Mouse (Mus musculus) lung, postnatal 14 days (tissue): ENCODE data around the gene Gpr137.

Source experiments
- DNase-seq: peaks from one replicate; pipeline ENCODE4 v3.0.0; 2021

The Gpr137 gene

GRCm38 (mm10) chr19:6940396-6941351 lies 1.6 kb downstream of the Gpr137 start:
- DNase-seq, result no peak

- DNase-seq, result no peak
These were observed 2.9 kb downstream of the Gpr137 start for GRCm38 (mm10) chr19:6939106-6940002.

GRCm38 (mm10) chr19:6937541-6938465 lies 4.5 kb downstream of the Gpr137 start:
- no peak for DNase-seq

- no peak for DNase-seq
These were observed 6.0 kb downstream of the Gpr137 start for GRCm38 (mm10) chr19:6936299-6936698.

- DNase-seq, result no peak
These were observed 7.9 kb downstream of the Gpr137 start, which contains the start of gene Kcnk4 for GRCm38 (mm10) chr19:6934195-6934977. Gene Kcnk4, minus strand, starts transcription at chr19:6934515.

GRCm38 (mm10) chr19:6933436-6934194 lies 8.7 kb downstream of the Gpr137 start:
- no peak for DNase-seq

- DNase-seq, result no peak
These were observed 9.2 kb downstream of the Gpr137 start for GRCm38 (mm10) chr19:6933102-6933435.

GRCm38 (mm10) chr19:6932018-6932417 lies 10.3 kb downstream of the Gpr137 start:
- no peak for DNase-seq

GRCm38 (mm10) chr19:6931002-6931401 lies 11.3 kb downstream of the Gpr137 start:
- DNase-seq, result no peak

- no peak for DNase-seq
These were observed 14.2 kb downstream of the Gpr137 start for GRCm38 (mm10) chr19:6928080-6928479.

- no peak for DNase-seq
These were observed 15.6 kb downstream of the Gpr137 start for GRCm38 (mm10) chr19:6926559-6927255.

GRCm38 (mm10) chr19:6925611-6926329 lies 16.5 kb downstream of the Gpr137 start:
- no peak for DNase-seq

- no peak for DNase-seq
These were observed 17.0 kb downstream of the Gpr137 start, which contains the start of gene Catsperz for GRCm38 (mm10) chr19:6925307-6925573. Gene Catsperz, minus strand, starts transcription at chr19:6925380.

- peak; percentile 93 for DNase-seq
These were observed 17.6 kb downstream of the Gpr137 start for GRCm38 (mm10) chr19:6924461-6925306.

- no peak for DNase-seq
These were observed 19.2 kb downstream of the Gpr137 start for GRCm38 (mm10) chr19:6922901-6923735.

GRCm38 (mm10) chr19:6921647-6922567 lies 20.4 kb downstream of the Gpr137 start, which contains the start of gene Esrra:
Gene Esrra, minus strand, starts transcription at chr19:6921813.
- DNase-seq, result peak; percentile 100
